Comparison of ENCODE assay signal across 8 mouse cellular contexts in genomic region chr5:123397786-123398185, GRCm38 (mm10). TPM values are rescaled to one million over a fixed set of nuclear protein-coding genes. Genes with fewer than 3 reads are reported as not detected.
DNase-seq lines count a peak whose midpoint lies in the region; ATAC-seq lines count a peak whose summit lies in the region.

No protein-coding gene starts in this region.

- peaks cover 44% of the 10 kb centered on the region for H3K4me1 ChIP-seq in kidney, embryonic 15.5 days
- H3K4me1 ChIP-seq in hindbrain, embryonic 14.5 days (replicated peaks; ENCODE audit: control insufficient read depth, insufficient read depth, low read length), result peaks cover 24% of the 10 kb centered on the region

- H3K4me2 ChIP-seq in kidney, embryonic 15.5 days, result peak overlapping the region; percentile 71
- peak overlapping the region; percentile 84 for H3K4me2 ChIP-seq in hindbrain, embryonic 14.5 days (replicated peaks)

- H3K27ac ChIP-seq in kidney, embryonic 15.5 days, result peak overlapping the region; percentile 25; the same call in 1 of the 2 replicates
- H3K27ac ChIP-seq in hindbrain, embryonic 14.5 days, result no peak overlapping the region

- no peaks in the 10 kb centered on the region for H3K36me3 ChIP-seq in kidney, embryonic 15.5 days
- no peaks in the 10 kb centered on the region for H3K36me3 ChIP-seq in hindbrain, embryonic 14.5 days (replicated peaks; ENCODE audit: control insufficient read depth, insufficient read depth)

- H3K9me3 ChIP-seq in kidney, embryonic 15.5 days (replicated peaks), result no peaks in the 10 kb centered on the region
- H3K9me3 ChIP-seq in hindbrain, embryonic 14.5 days (ENCODE audit: control insufficient read depth, low read length), result no peaks in the 10 kb centered on the region

- no peaks in the 10 kb centered on the region for H3K27me3 ChIP-seq in kidney, embryonic 15.5 days
- no peaks in the 10 kb centered on the region for H3K27me3 ChIP-seq in hindbrain, embryonic 14.5 days (ENCODE audit: control insufficient read depth, insufficient read depth, low read length)

- H3K4me3 ChIP-seq in kidney, embryonic 15.5 days (replicated peaks), result peak overlapping the region; percentile 10; the same call in 1 of the 2 replicates
- peak overlapping the region; percentile 95; the same call in 1 of the 2 replicates for H3K4me3 ChIP-seq in hindbrain, embryonic 14.5 days (replicated peaks; ENCODE audit: low read length)

- ATAC-seq in kidney, embryonic 15.5 days (replicated peaks; ENCODE audit: low FRiP score), result no peak
- ATAC-seq in common myeloid progenitor, adult 5-6 weeks (replicated peaks; ENCODE audit: low read depth, poor library complexity, severe bottlenecking), result peak; percentile 17
- ATAC-seq in hindbrain, embryonic 14.5 days (ENCODE audit: low FRiP score), result no peak

- WGBS in kidney, embryonic 15.5 days, result 62% methylated on average over 11 of the region's 11 CpGs
- 86% methylated on average over 11 of the region's 11 CpGs for WGBS in hindbrain, embryonic 14.5 days

- DNase-seq in kidney, adult 18-20 months, result no peak
- DNase-seq in hindbrain, embryonic 14.5 days (ENCODE audit: low spot score), result no peak
- peak; percentile 64 for DNase-seq in lung, postnatal 14 days
- DNase-seq in thymus, postnatal 36 days, result peak; percentile 47 to 60
- no peak for DNase-seq in right cerebral cortex, postnatal 10 days (ENCODE audit: low spot score in 2 of 2)
- no peak for DNase-seq in layer of hippocampus, adult 8-10 months (ENCODE audit: low spot score in 2 of 2)

- H3K9ac ChIP-seq in kidney, embryonic 15.5 days, result no peak overlapping the region
- H3K9ac ChIP-seq in hindbrain, embryonic 14.5 days, result peak overlapping the region; percentile 94

RNA-seq across cellular contexts. Expression of gene Mlxip, which starts 3.2 kb away (rescaled TPM):
- polyA plus RNA-seq in kidney, embryonic 15.5 days (2015; fragmentation: Nextera tagmentation; extraction: Ambion mirVana), result 18.5 and 18.7 TPM in 2 replicates
- 9.1 and 13.9 TPM in 2 replicates for total RNA-seq in common myeloid progenitor, adult 5-6 weeks (2017)
- 21.1 and 21.7 TPM in 2 replicates for polyA plus RNA-seq in hindbrain, embryonic 14.5 days (2014; fragmentation: Nextera tagmentation; extraction: Ambion mirVana)
- 10 to 100 TPM; 17.7 to 23.0 (median 21.0) TPM for total RNA-seq in layer of hippocampus, adult 8-10 months (2022)

RNA-seq across cellular contexts. Expression of gene Bcl7a, which starts 54.2 kb away (rescaled TPM):
- 41.7 and 42.5 TPM in 2 replicates for polyA plus RNA-seq in kidney, embryonic 15.5 days (2015; fragmentation: Nextera tagmentation; extraction: Ambion mirVana)
- total RNA-seq in common myeloid progenitor, adult 5-6 weeks (2017), result 18.9 and 19.4 TPM in 2 replicates
- polyA plus RNA-seq in hindbrain, embryonic 14.5 days (2014; fragmentation: Nextera tagmentation; extraction: Ambion mirVana), result 35.6 and 36.5 TPM in 2 replicates
- total RNA-seq in layer of hippocampus, adult 8-10 months (2022), result 10 to 100 TPM; 58.5 to 66.1 (median 62.9) TPM

Comparison
In these comparisons a context has a peak if more than half of its experiments do, and no peak if none do; other contexts are left out.
1. DNase-seq: peak in lung, postnatal 14 days (single experiment) and thymus, postnatal 36 days (2 of 2); none in kidney, adult 18-20 months (single experiment), hindbrain, embryonic 14.5 days (single experiment), right cerebral cortex, postnatal 10 days (0 of 2) and layer of hippocampus, adult 8-10 months (0 of 2).